Mouse (Mus musculus) limb, embryonic 11.5 days (tissue): ENCODE measurements around the gene Gata2. TPM values are rescaled to one million over a fixed set of nuclear protein-coding genes. Genes with fewer than 3 reads are reported as not detected.

Experiments
- ATAC-seq: fragments of 200-750 bp; cut with Nextera tagmentation; 2 replicates; pipeline ENCODE4 v1.8.0; 2017; ENCODE audit warnings: low read depth; ENCODE audit not compliant: insufficient number of reproducible peaks, low FRiP score, low TSS enrichment
- DNase-seq: peaks from one replicate; pipeline ENCODE4 v3.0.0-alpha.2; 2015; ENCODE audit warnings: low spot score
- H3K27ac ChIP-seq: fragments of 300-500 bp; sonication (generic); replicated peaks from 2 replicates; pipeline ENCODE4 v1.5.1; 2014; ENCODE audit warnings: low read depth, mild to moderate bottlenecking, low read length
- H3K27me3 ChIP-seq: fragments of 300-500 bp; sonication (generic); 2 replicates; pipeline ENCODE4 v1.6.1; 2014; ENCODE audit warnings: mild to moderate bottlenecking, low read length, mixed read lengths; ENCODE audit not compliant: control insufficient read depth, insufficient read depth
- H3K36me3 ChIP-seq: fragments of 300-500 bp; sonication (generic); 2 replicates; pipeline ENCODE4 v1.6.1; 2014; ENCODE audit warnings: mild to moderate bottlenecking, low read length, moderate library complexity, mixed read lengths; ENCODE audit not compliant: control insufficient read depth, insufficient read depth
- H3K4me1 ChIP-seq: fragments of 300-500 bp; sonication (generic); 2 replicates; pipeline ENCODE4 v1.6.1; 2014; ENCODE audit warnings: low read length, mixed read lengths; ENCODE audit not compliant: control insufficient read depth, insufficient read depth
- H3K4me2 ChIP-seq: fragments of 300-500 bp; sonication (generic); 2 replicates; pipeline ENCODE4 v1.6.1; 2014; ENCODE audit warnings: low read depth, mild to moderate bottlenecking, moderate library complexity; ENCODE audit not compliant: severe bottlenecking
- H3K4me3 ChIP-seq: fragments of 300-500 bp; sonication (generic); 2 replicates; pipeline ENCODE4 v1.5.1; 2014; ENCODE audit warnings: low read depth, low read length
- H3K9ac ChIP-seq: fragments of 300-500 bp; sonication (generic); 2 replicates; pipeline ENCODE4 v1.6.1; 2014; ENCODE audit warnings: mild to moderate bottlenecking, low read length
- H3K9me3 ChIP-seq: fragments of 300-500 bp; sonication (generic); 2 replicates; pipeline ENCODE4 v1.6.1; 2016; ENCODE audit warnings: low read length; ENCODE audit not compliant: control insufficient read depth
- WGBS: fragments of 180-500 bp; shearing (Covaris S2); extraction: QIAGEN DNeasy Blood & Tissue Kit; methylation state at CpG from one replicate; pipeline ENCODE4 v1.1.7; 2014; 5-methylcytosine and 5-hydroxymethylcytosine counted together
- polyA plus RNA-seq: library from polyadenylated mRNA; unstranded; fragments of >200 nt; fragmentation: Nextera tagmentation; extraction: Ambion mirVana; gene quantifications from 2 replicates; pipeline ENCODE4 v1.2.1, GENCODE M21; 2014

Gata2 gene
- polyA plus RNA-seq, 1 experiment from 2014 or later = 1.9 TPM

DNA sequence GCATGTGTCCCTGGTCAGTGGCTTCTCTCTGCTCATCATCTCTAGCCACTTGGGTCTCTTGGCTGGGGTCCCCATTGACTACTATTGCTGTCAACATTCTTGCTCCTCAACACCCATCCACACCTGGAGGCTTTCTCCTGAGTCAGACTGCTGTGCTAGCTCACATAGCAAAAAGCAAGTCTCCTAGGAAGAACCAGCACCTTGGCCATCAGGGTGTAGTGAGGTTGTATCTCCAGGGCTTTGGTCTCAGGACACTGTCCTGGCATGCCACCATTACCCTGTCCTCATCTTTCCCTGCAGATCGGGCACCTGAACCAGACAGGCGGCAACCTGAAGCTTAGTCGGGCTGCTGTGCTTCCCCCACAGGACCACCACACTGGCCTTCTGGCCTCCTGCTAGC lies 14.6 kb downstream of the Gata2 start:
- H3K4me2 ChIP-seq = no peak overlapping the region
- ATAC-seq (no peak), DNase-seq (no peak)
- peaks cover 32% of the 10 kb centered on the region for H3K27me3 ChIP-seq
- no peak overlapping the region for H3K27ac ChIP-seq
- H3K4me3 ChIP-seq = no peak overlapping the region
- WGBS = 91% methylated on average over 3 of the region's 3 CpGs
- H3K9ac ChIP-seq = no peak overlapping the region
- H3K4me1 ChIP-seq = no peaks in the 10 kb centered on the region
- no peaks in the 10 kb centered on the region for H3K36me3 ChIP-seq
- H3K9me3 ChIP-seq = no peaks in the 10 kb centered on the region

DNA sequence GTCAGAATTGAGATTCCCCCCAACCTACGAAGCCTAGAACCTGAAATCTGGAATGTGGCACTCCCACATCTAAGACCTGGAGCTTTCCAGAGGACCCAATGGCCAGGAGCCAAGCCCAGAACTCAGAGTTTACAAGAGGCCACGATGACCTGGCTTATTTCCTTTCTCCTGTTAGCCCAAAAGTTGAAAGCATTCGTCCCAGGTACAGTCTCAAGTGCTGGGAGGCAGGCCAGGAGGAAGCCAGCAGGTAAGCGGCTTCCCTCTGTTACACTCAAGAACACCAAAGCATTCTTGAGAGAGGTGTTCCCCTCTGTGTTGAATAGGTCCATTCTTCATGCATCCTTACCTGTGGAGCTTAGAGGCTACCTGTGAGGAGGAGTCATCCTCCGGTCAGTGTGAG lies 15.8 kb downstream of the Gata2 start:
- no peaks in the 10 kb centered on the region for H3K4me1 ChIP-seq
- no peak overlapping the region for H3K9ac ChIP-seq
- 81% methylated on average over 5 of the region's 5 CpGs for WGBS
- peaks cover 22% of the 10 kb centered on the region for H3K27me3 ChIP-seq
- H3K4me3 ChIP-seq = no peak overlapping the region
- H3K4me2 ChIP-seq = no peak overlapping the region
- DNase-seq = no peak
- no peak for ATAC-seq
- no peak overlapping the region for H3K27ac ChIP-seq
- no peaks in the 10 kb centered on the region for H3K36me3 ChIP-seq
- no peaks in the 10 kb centered on the region for H3K9me3 ChIP-seq

DNA sequence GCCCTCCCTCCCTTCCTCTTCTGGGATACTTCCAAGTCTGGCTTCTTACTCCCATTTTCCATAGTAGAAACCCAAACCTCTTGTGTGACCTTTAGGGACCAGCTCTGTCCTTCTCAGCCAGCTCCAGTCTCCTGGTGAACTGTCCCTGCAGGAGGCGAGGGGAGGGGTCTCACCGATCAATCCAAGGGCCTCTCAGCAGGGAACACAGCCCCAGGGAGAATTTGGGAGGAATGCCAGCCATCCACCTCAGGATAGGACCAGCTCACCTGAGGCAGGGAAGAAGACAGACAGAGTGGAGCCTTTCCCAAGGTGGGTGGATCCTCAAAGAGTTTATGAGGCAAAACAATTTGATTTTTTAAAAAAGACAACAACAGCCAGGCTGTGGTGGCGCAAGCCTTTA lies 16.5 kb downstream of the Gata2 start:
- Histone ChIP-seq H3K27ac (no peak overlapping the region), H3K9me3 (no peaks in the 10 kb centered on the region), H3K4me1 (no peaks in the 10 kb centered on the region), H3K4me3 (no peak overlapping the region), H3K4me2 (no peak overlapping the region), H3K27me3 (peaks cover 15% of the 10 kb centered on the region), H3K9ac (no peak overlapping the region), H3K36me3 (no peaks in the 10 kb centered on the region)
- 59% methylated on average over 3 of the region's 3 CpGs for WGBS
- DNase-seq (no peak), ATAC-seq (no peak)

GRCm38 (mm10) chr6:88215797-88216196 lies 22.1 kb downstream of the Gata2 start:
- no peaks in the 10 kb centered on the region for H3K36me3 ChIP-seq

DNA sequence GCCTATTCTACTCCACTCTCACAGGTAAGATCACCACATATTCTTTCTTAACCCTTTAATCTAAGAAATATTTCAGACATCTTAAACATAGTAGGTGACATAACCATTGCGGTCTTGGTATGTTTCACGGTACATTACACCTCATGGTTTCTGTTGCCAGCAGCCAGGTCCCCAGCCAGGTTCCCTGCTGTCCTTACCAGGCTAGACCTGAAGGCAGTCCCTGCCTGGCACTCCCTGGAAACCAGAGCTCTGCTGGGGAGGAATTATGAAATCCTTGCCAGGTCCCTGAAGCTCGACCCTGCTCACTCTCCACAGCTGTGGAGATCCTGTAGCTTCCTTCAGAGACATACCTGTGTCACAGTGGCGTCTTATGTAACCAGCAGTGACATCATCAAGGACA lies 22.5 kb downstream of the Gata2 start:
- Histone ChIP-seq H3K4me1 (no peaks in the 10 kb centered on the region), H3K4me2 (no peak overlapping the region), H3K9me3 (no peaks in the 10 kb centered on the region), H3K27me3 (no peaks in the 10 kb centered on the region), H3K27ac (no peak overlapping the region), H3K4me3 (no peak overlapping the region), H3K36me3 (no peaks in the 10 kb centered on the region), H3K9ac (no peak overlapping the region)
- 79% methylated on average over 4 of the region's 4 CpGs for WGBS
- DNase-seq = no peak
- no peak for ATAC-seq

More at GRCm38 (mm10) chr6:88215797-88216196, 22.1 kb downstream of the Gata2 start:
- Histone ChIP-seq H3K9ac (no peak overlapping the region), H3K4me2 (no peak overlapping the region), H3K27me3 (no peaks in the 10 kb centered on the region), H3K4me3 (no peak overlapping the region), H3K4me1 (no peaks in the 10 kb centered on the region), H3K27ac (no peak overlapping the region), H3K9me3 (no peaks in the 10 kb centered on the region)
- ATAC-seq (no peak), DNase-seq (no peak)
- WGBS = 52% methylated on average over 6 of the region's 6 CpGs

DNA sequence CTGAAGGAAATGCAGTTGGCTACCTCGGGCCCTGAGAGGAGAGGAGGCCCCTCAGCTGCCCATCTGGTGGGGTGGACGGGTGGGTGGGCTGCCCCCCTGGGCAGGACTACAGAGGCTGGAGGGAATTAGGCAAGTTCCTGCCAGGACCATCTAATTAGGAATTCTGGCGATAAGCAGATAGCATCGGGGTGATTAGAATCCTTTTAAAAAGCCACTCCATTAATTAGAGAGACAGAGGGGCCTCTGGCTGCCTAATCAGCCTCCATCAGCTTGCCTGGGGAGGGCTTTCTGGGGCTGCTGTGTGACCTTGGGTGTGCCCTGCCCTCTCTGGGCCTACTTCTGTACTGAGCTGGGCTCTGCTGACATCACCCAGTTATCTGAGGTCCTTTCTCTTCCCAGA lies 25.4 kb downstream of the Gata2 start:
- WGBS = 11% methylated on average over 4 of the region's 4 CpGs
- DNase-seq = no peak
- Histone ChIP-seq H3K9me3 (no peaks in the 10 kb centered on the region), H3K27ac (no peak overlapping the region), H3K4me3 (no peak overlapping the region), H3K36me3 (no peaks in the 10 kb centered on the region), H3K4me1 (no peaks in the 10 kb centered on the region), H3K4me2 (no peak overlapping the region), H3K9ac (no peak overlapping the region), H3K27me3 (no peaks in the 10 kb centered on the region)
- ATAC-seq = no peak

DNA sequence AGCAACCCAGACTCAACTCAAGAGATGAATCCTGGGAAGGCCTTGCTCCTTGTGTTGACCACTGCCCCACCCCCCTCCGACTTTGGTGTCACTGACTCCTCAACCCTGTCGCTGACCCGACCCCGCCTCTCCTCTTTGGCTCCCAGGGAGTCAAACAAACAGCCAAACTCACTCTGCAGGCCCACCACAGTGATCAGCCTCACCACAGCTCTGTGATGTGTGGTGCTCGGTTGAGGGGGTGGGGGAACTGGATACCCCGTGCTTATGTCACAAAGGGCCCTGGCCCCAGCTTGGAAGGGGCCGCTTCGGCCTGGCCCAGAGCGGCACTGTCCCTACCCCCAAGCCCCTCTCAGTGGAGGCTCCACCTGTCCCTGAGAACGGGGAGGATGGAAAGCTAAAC lies 28.3 kb downstream of the Gata2 start, which contains the start of gene Dnajb8:
Dnajb8 (plus strand) TSS at position 301 of the 400 bp plus-strand sequence.
- no peaks in the 10 kb centered on the region for H3K27me3 ChIP-seq
- no peaks in the 10 kb centered on the region for H3K36me3 ChIP-seq
- H3K4me3 ChIP-seq = no peak within 1 kb of the TSS
- H3K27ac ChIP-seq = no peak within 1 kb of the TSS
- H3K4me2 ChIP-seq = no peak within 1 kb of the TSS
- H3K9ac ChIP-seq = no peak within 1 kb of the TSS
- WGBS = 53% methylated on average over 10 of the region's 10 CpGs
- H3K9me3 ChIP-seq = no peaks in the 10 kb centered on the region
- H3K4me1 ChIP-seq = peaks cover 3% of the 10 kb centered on the region; the same call in 1 of the 2 replicates
- DNase-seq (no peak), ATAC-seq (no peak)

DNA sequence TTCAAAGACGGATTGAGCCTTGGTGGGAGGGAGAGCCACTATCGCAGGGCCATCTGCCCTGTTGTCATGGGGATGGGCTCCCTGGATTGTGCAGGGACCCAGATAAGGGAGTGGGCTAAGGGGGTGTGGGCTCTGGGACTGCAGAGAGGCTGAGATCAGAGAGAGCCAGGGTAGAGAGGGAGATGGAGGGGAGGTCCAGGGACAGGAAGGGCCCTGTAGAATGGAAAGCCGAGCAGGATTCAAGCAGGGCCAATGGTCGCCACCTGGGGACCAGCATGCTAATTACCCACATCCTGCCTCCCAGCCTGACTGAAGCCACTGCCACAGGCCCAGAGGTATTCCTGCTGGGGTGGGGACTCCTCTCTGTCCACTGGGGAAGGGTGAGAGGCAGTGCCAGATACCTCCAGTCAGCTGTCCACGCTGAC lies 32.9 kb downstream of the Gata2 start:
- no peak overlapping the region for H3K4me3 ChIP-seq
- H3K27me3 ChIP-seq = no peaks in the 10 kb centered on the region
- H3K9me3 ChIP-seq = no peaks in the 10 kb centered on the region
- H3K36me3 ChIP-seq = no peaks in the 10 kb centered on the region
- H3K27ac ChIP-seq = no peak overlapping the region
- H3K4me1 ChIP-seq = peaks cover 3% of the 10 kb centered on the region; the same call in 1 of the 2 replicates
- H3K4me2 ChIP-seq = no peak overlapping the region
- ATAC-seq (0 out of 2 replicates have a peak, but pooled peaks have one; percentile 38), DNase-seq (no peak)
- 17% methylated on average over 5 of the region's 5 CpGs for WGBS
- H3K9ac ChIP-seq = no peak overlapping the region

GRCm38 (mm10) chr6:88227537-88227936 lies 33.8 kb downstream of the Gata2 start:
- H3K27ac ChIP-seq = no peak overlapping the region
- no peak for DNase-seq
- no peaks in the 10 kb centered on the region for H3K36me3 ChIP-seq
- H3K4me2 ChIP-seq = no peak overlapping the region
- H3K9me3 ChIP-seq = no peaks in the 10 kb centered on the region
- no peak overlapping the region for H3K9ac ChIP-seq
- no peaks in the 10 kb centered on the region for H3K27me3 ChIP-seq
- ATAC-seq = no peak
- peaks cover 3% of the 10 kb centered on the region; the same call in 1 of the 2 replicates for H3K4me1 ChIP-seq
- whole genome bisulfite sequencing = 45% methylated on average over 7 of the region's 7 CpGs
- no peak overlapping the region for H3K4me3 ChIP-seq
